Mouse (Mus musculus): Measurements from ENCODE around the gene Tufm. TPM values are rescaled to one million over a fixed set of nuclear protein-coding genes. Genes with fewer than 3 reads are reported as not detected.

The Tufm gene
- polyA plus RNA-seq, 1 experiment: 167 TPM

- Histone ChIP-seq H3ac (ENCODE audit: control insufficient read depth, insufficient read length) (no peak overlapping the region), H3K27me3 (ENCODE audit: control insufficient read depth, insufficient read depth, insufficient read length) (no peaks in the 10 kb centered on the region), H3K79me2 (ENCODE audit: control insufficient read depth, insufficient read depth) (peaks cover 32% of the 10 kb centered on the region), H3K4me3 (peak overlapping the region; percentile 90), H3K36me3 (ENCODE audit: control insufficient read depth, insufficient read depth) (peaks cover 19% of the 10 kb centered on the region), H3K4me2 (ENCODE audit: low read depth) (no peak overlapping the region)
- no peak for TF ChIP-seq POLR2A (IDR thresholded peaks at IDR 0.05; ENCODE audit: insufficient read length, low read depth)
- no peak for TF ChIP-seq POLR2AphosphoS2 (IDR thresholded peaks at IDR 0.05; ENCODE audit: insufficient read length, low read depth)
- no peak for TF ChIP-seq CEBPB (IDR thresholded peaks at IDR 0.05; ENCODE audit: insufficient read depth, poor library complexity, severe bottlenecking)
- TF ChIP-seq SRF (IDR thresholded peaks at IDR 0.05; ENCODE audit: control insufficient read depth, insufficient read length, low read depth): no peak
- TF ChIP-seq MYOD1 (IDR thresholded peaks at IDR 0.05; ENCODE audit: control insufficient read depth in 1 of 3, insufficient read length in 2 of 3, low read depth in 2 of 3): no peak
- TF ChIP-seq MAX (IDR thresholded peaks at IDR 0.05; ENCODE audit: low read depth): no peak
- no peak for TF ChIP-seq REST (IDR thresholded peaks at IDR 0.05; ENCODE audit: insufficient read depth, insufficient read length)
- no peak for TF ChIP-seq TCF12 (IDR thresholded peaks at IDR 0.05; ENCODE audit: insufficient read depth, poor library complexity, severe bottlenecking)
- TF ChIP-seq TCF3 (IDR thresholded peaks at IDR 0.05; ENCODE audit: insufficient read length, low read depth): no peak
These were observed 14.4 kb upstream of the Tufm start for GRCm38 (mm10) chr7:126472713-126473112.

GRCm38 (mm10) chr7:126473470-126474086, 13.6 kb upstream of the Tufm start:
- peak overlapping the region; percentile 75 for H3K4me2 ChIP-seq (ENCODE audit: low read depth)
- no peak for TF ChIP-seq USF1 (IDR thresholded peaks at IDR 0.05; ENCODE audit: low read depth)
- no peak for TF ChIP-seq REST (IDR thresholded peaks at IDR 0.05; ENCODE audit: insufficient read depth, insufficient read length)
- TF ChIP-seq MYOD1 (IDR thresholded peaks at IDR 0.05; ENCODE audit: control insufficient read depth in 1 of 3, insufficient read length in 2 of 3, low read depth in 2 of 3): no peak
- TF ChIP-seq TCF12 (IDR thresholded peaks at IDR 0.05; ENCODE audit: insufficient read depth, poor library complexity, severe bottlenecking): no peak
- no peak for TF ChIP-seq CEBPB (IDR thresholded peaks at IDR 0.05; ENCODE audit: insufficient read depth, poor library complexity, severe bottlenecking)
- TF ChIP-seq POLR2AphosphoS2 (IDR thresholded peaks at IDR 0.05; ENCODE audit: insufficient read length, low read depth): no peak
- no peak for TF ChIP-seq POLR2A (IDR thresholded peaks at IDR 0.05; ENCODE audit: insufficient read length, low read depth)
- no peak for TF ChIP-seq E2F4 (IDR thresholded peaks at IDR 0.05; ENCODE audit: insufficient read depth)
- TF ChIP-seq TCF3 (IDR thresholded peaks at IDR 0.05; ENCODE audit: insufficient read length, low read depth): no peak
- no peak for TF ChIP-seq SRF (IDR thresholded peaks at IDR 0.05; ENCODE audit: control insufficient read depth, insufficient read length, low read depth)
- no peak for TF ChIP-seq MYOG (IDR thresholded peaks at IDR 0.05; ENCODE audit: control insufficient read depth in 1 of 3, insufficient read depth in 1 of 3, insufficient read length in 2 of 3, low read depth in 2 of 3)
- TF ChIP-seq MAX (IDR thresholded peaks at IDR 0.05; ENCODE audit: low read depth): no peak
- H3K79me2 ChIP-seq (ENCODE audit: control insufficient read depth, insufficient read depth): peaks cover 32% of the 10 kb centered on the region
- H3K27me3 ChIP-seq (ENCODE audit: control insufficient read depth, insufficient read depth, insufficient read length): no peaks in the 10 kb centered on the region
- peaks cover 19% of the 10 kb centered on the region for H3K36me3 ChIP-seq (ENCODE audit: control insufficient read depth, insufficient read depth)
- H3ac ChIP-seq (ENCODE audit: control insufficient read depth, insufficient read length): peak overlapping the region; percentile 88
- peak overlapping the region; percentile 90 for H3K4me3 ChIP-seq

- Histone ChIP-seq H3K36me3 (ENCODE audit: control insufficient read depth, insufficient read depth) (peaks cover 15% of the 10 kb centered on the region), H3K4me2 (ENCODE audit: low read depth) (peak overlapping the region; percentile 75), H3K4me3 (peak overlapping the region; percentile 90), H3K27me3 (ENCODE audit: control insufficient read depth, insufficient read depth, insufficient read length) (no peaks in the 10 kb centered on the region), H3ac (ENCODE audit: control insufficient read depth, insufficient read length) (peak overlapping the region; percentile 88), H3K79me2 (ENCODE audit: control insufficient read depth, insufficient read depth) (peaks cover 32% of the 10 kb centered on the region)
- TF ChIP-seq MYOD1 (IDR thresholded peaks at IDR 0.05; ENCODE audit: control insufficient read depth in 1 of 3, insufficient read length in 2 of 3, low read depth in 2 of 3): peak in 2 of 3 experiments; percentile 35 to 63
- peak; percentile 48 for TF ChIP-seq POLR2AphosphoS2 (IDR thresholded peaks at IDR 0.05; ENCODE audit: insufficient read length, low read depth)
- TF ChIP-seq POLR2A (IDR thresholded peaks at IDR 0.05; ENCODE audit: insufficient read length, low read depth): peak; percentile 56
- TF ChIP-seq MYOG (IDR thresholded peaks at IDR 0.05; ENCODE audit: control insufficient read depth in 1 of 3, insufficient read depth in 1 of 3, insufficient read length in 2 of 3, low read depth in 2 of 3): peak in 1 of 3 experiments; percentile 59
- TF ChIP-seq MAX (IDR thresholded peaks at IDR 0.05; ENCODE audit: low read depth): no peak
These were observed 12.6 kb upstream of the Tufm start for GRCm38 (mm10) chr7:126474486-126474955.

- TF ChIP-seq SRF (IDR thresholded peaks at IDR 0.05; ENCODE audit: control insufficient read depth, insufficient read length, low read depth) (no peak), MYOG (IDR thresholded peaks at IDR 0.05; ENCODE audit: control insufficient read depth in 1 of 3, insufficient read depth in 1 of 3, insufficient read length in 2 of 3, low read depth in 2 of 3) (peak in 1 of 3 experiments; percentile 11), POLR2AphosphoS2 (IDR thresholded peaks at IDR 0.05; ENCODE audit: insufficient read length, low read depth) (peak; percentile 44), POLR2A (IDR thresholded peaks at IDR 0.05; ENCODE audit: insufficient read length, low read depth) (peak; percentile 67)
- peak within 1 kb of the TSS; percentile 88 for H3ac ChIP-seq (ENCODE audit: control insufficient read depth, insufficient read length)
- H3K4me2 ChIP-seq (ENCODE audit: low read depth): peak within 1 kb of the TSS; percentile 94
- H3K4me3 ChIP-seq: peak within 1 kb of the TSS; percentile 90
- H3K36me3 ChIP-seq (ENCODE audit: control insufficient read depth, insufficient read depth): peaks cover 13% of the 10 kb centered on the region
- H3K27me3 ChIP-seq (ENCODE audit: control insufficient read depth, insufficient read depth, insufficient read length): no peaks in the 10 kb centered on the region
- peaks cover 32% of the 10 kb centered on the region for H3K79me2 ChIP-seq (ENCODE audit: control insufficient read depth, insufficient read depth)
These were observed 12.1 kb upstream of the Tufm start, which contains the start of gene Sh2b1 for GRCm38 (mm10) chr7:126474993-126475581. Gene Sh2b1, minus strand, starts transcription at chr7:126475424.

GRCm38 (mm10) chr7:126481699-126482098, 5.5 kb upstream of the Tufm start:
- no peak overlapping the region for H3ac ChIP-seq (ENCODE audit: control insufficient read depth, insufficient read length)
- H3K36me3 ChIP-seq (ENCODE audit: control insufficient read depth, insufficient read depth): no peaks in the 10 kb centered on the region
- no peaks in the 10 kb centered on the region for H3K79me2 ChIP-seq (ENCODE audit: control insufficient read depth, insufficient read depth)
- no peak for TF ChIP-seq USF1 (IDR thresholded peaks at IDR 0.05; ENCODE audit: low read depth)
- no peak for TF ChIP-seq MYOG (IDR thresholded peaks at IDR 0.05; ENCODE audit: control insufficient read depth in 1 of 3, insufficient read depth in 1 of 3, insufficient read length in 2 of 3, low read depth in 2 of 3)
- TF ChIP-seq REST (IDR thresholded peaks at IDR 0.05; ENCODE audit: insufficient read depth, insufficient read length): no peak
- TF ChIP-seq POLR2AphosphoS2 (IDR thresholded peaks at IDR 0.05; ENCODE audit: insufficient read length, low read depth): no peak
- TF ChIP-seq POLR2A (IDR thresholded peaks at IDR 0.05; ENCODE audit: insufficient read length, low read depth): no peak
- TF ChIP-seq SRF (IDR thresholded peaks at IDR 0.05; ENCODE audit: control insufficient read depth, insufficient read length, low read depth): no peak
- no peak for TF ChIP-seq CEBPB (IDR thresholded peaks at IDR 0.05; ENCODE audit: insufficient read depth, poor library complexity, severe bottlenecking)
- TF ChIP-seq E2F4 (IDR thresholded peaks at IDR 0.05; ENCODE audit: insufficient read depth): no peak
- no peak for TF ChIP-seq TCF12 (IDR thresholded peaks at IDR 0.05; ENCODE audit: insufficient read depth, poor library complexity, severe bottlenecking)
- no peak for TF ChIP-seq MYOD1 (IDR thresholded peaks at IDR 0.05; ENCODE audit: control insufficient read depth in 1 of 3, insufficient read length in 2 of 3, low read depth in 2 of 3)
- no peak for TF ChIP-seq TCF3 (IDR thresholded peaks at IDR 0.05; ENCODE audit: insufficient read length, low read depth)
- no peak for TF ChIP-seq MAX (IDR thresholded peaks at IDR 0.05; ENCODE audit: low read depth)
- H3K4me3 ChIP-seq: no peak overlapping the region
- H3K4me2 ChIP-seq (ENCODE audit: low read depth): peak overlapping the region; percentile 76
- no peaks in the 10 kb centered on the region for H3K27me3 ChIP-seq (ENCODE audit: control insufficient read depth, insufficient read depth, insufficient read length)

All from myocyte (in vitro differentiated cells).